Mouse (Mus musculus) layer of hippocampus, adult 2 months (tissue): ENCODE measurements around the gene Tspan5. TPM values are rescaled to one million over a fixed set of nuclear protein-coding genes. Genes with fewer than 3 reads are reported as not detected.

ENCODE experiments used
- DNase-seq, 2 experiments: peaks; one replicate each; pipeline ENCODE4 v3.0.0; 2022; ENCODE audit warnings: low spot score in 2 of 2
- H3K27ac ChIP-seq: fragments of 200-600 bp; 2 replicates; pipeline ENCODE4 v1.8.1; 2022
- H3K4me3 ChIP-seq: fragments of 200-600 bp; 2 replicates; pipeline ENCODE4 v1.8.1; 2022; ENCODE audit warnings: mild to moderate bottlenecking
- CTCF ChIP-seq: fragments of 200-600 bp; conservative IDR thresholded peaks from 2 replicates; pipeline ENCODE4 v1.8.1; 2022; ENCODE audit warnings: antibody characterized with exemption, mild to moderate bottlenecking, moderate library complexity
- total RNA-seq, 2 experiments: library from RNA; stranded (reverse); gene quantifications; 2 replicates each; pipeline ENCODE4 v1.2.3; 2021

Tspan5 gene
- total RNA-seq, 2 experiments from 2014 or later: 199 to 202 TPM

DNA sequence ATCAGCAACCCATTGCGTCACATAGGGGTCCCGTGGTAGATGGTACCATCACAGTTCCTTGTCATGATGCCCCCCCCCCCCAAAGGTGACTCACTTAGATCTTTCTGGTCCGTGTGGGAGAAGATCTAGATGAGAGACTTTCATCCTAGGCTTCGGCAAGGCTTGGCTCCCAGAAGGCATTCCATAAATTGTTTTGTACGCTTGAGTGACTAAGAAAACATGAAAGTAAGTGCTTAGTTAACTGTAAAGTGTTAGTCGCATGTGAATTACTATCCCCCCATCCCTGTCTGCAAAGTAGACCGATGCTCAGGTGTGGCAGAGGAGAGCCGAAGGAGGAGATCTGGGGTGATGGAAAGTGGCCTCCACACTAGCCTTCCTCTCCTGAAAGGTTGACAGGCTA is 25.0 kb downstream of the Tspan5 start:
- no peak for DNase-seq
- no peak for TF ChIP-seq CTCF
- Histone ChIP-seq H3K27ac (no peak overlapping the region), H3K4me3 (no peak overlapping the region)

DNA sequence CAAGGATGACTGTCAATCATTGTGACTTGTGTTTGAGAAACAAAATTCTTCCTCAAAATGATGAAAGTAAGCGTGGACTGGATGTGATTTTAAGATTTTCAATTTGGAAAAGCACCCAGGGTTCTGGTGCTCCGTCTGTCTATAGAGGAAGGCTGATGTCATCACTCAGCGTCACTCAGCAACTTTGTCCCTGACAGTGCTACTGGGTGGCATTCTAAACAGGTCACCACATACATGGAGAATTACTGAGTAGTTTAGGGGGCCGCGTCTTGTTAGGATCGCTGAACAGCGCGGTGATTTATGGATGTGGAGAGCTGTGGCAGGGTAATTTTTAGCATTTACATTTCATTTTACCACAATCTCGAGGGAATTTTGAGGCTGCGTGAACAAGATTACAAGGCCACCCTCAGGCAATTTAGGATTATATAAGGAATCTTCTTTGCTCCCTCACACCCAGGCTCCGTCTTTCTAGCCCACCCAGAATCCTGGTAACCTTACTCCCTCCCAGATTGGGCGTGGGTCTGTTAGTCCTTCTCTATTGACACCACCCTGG is 26.6 kb downstream of the Tspan5 start:
- H3K27ac ChIP-seq: peak overlapping the region; percentile 73
- no peak for DNase-seq
- TF ChIP-seq CTCF: no peak
- H3K4me3 ChIP-seq: no peak overlapping the region

DNA sequence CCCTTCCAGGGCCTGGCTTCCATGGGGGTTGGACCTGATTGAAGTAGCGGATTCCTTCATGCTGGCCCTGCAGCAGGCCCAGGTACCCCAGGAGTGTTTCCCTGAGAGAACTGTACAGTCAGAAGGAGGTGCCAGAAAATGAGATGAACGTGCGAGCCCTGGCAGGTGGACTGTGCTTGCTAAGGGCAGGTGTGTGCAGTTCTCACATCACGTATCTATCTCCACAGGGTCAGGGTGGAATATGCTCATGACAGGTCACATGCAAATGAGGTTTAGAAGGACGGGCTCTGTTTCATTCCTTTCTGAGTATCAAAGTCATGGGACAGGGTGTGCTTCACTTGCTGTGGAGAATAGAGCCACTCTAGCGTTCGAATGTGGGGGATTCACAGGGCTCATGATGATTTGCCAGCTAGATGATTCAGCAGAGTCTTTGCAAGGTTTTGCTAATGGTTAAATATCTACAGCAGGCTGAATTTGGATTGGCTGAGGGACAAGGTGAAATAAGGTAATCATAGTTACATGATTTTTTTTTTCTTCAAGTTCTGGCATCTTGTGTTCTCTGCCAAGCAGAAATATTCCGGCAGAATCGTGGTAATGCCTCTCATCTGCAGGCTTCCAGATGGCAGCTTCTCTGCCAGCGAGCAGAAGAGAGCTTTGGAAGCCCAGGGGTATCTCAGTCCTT is 28.8 kb downstream of the Tspan5 start:
- Histone ChIP-seq H3K4me3 (no peak overlapping the region), H3K27ac (peak overlapping the region; percentile 89)
- peak; percentile 42 to 77 for DNase-seq
- no peak for TF ChIP-seq CTCF

DNA sequence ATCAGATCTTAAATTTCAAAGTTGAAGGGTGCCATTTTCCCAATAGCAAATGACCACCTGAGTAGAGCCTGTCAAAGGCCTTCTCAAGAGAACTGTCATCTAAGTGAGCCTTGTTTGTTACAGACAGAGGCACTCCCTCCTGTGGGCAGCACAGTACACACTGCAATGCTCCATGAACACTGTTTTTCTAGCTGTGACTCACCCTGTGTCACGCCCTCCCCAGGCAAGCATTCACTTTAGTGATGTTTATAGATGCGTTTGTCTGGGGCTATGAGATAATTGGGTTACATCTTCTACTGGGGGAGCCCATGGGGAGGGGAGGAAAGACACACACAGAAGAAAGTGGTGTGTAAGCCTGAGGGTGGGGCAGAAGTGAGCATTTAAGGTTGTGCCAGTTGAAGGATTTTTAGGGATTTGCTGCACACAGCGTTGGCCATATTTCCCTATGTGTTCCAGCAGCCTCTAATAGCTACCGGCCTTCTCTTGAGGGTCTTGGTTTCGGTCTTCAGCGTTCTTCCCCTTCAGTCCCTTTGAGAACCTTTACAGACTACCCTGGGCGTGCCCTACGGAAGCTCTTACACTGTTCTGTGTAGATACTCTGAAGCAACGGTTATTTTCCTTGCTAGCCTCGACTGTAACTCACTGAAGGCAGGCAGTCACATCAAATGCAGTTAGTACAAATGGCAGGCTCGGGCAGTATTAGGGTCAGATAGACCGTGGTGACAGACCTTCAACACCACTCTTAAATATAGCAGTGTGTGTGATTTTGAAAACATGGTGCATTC is 29.7 kb downstream of the Tspan5 start:
- TF ChIP-seq CTCF: peak; percentile 36
- Histone ChIP-seq H3K27ac (peak overlapping the region; percentile 89), H3K4me3 (no peak overlapping the region)
- no peak for DNase-seq

DNA sequence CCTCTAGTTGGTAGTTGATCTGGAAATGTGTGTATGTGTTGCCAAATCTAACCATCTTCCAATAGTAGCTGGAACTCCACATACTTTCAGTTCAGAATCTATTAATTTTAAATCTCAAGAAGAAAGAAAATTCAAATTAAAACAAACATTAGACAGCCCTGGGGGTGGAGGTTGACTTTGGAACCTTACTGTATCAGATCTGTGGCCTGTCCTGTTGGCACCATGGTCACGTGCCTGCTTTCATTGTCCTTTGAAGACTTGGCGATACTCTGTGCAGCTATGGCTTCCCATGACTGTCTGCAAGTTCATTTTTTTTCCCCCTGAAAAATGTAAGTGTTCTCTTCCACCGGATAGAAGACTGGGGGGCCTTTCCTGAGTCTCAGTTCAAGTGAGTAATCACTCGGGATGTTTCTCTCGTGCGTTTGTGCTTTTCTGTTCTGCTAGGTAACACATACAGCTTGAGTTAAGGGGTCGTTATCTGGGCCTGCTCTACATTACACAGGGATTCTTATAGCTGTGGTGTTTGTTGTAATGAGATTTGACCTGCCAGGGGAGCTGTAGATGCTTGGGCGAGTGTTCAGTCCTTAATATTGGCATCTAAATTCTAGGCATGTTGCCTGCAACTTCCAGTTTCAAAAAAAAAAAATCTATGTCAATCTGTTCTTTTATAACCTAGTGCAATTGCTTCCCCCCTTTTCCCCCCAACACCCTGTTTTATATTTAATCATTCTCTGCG is 32.0 kb downstream of the Tspan5 start:
- H3K27ac ChIP-seq: peak overlapping the region; percentile 43
- no peak for DNase-seq

DNA sequence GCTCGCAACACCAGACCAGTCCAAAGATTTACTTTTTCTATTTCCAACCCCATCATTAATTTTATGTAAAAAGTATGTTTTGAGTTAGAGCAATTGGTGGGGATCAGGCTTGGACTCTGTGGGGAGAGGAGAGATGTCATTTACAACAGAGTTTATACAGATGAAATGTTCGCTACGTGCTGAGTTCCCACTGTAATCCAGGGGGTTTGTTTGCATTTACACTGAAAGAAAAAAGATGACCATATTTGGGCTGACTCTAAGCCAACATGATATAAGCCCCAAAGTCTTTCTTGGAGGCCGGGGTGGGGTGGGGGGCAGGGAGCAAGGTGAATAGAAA is 32.6 kb downstream of the Tspan5 start:
- DNase-seq: no peak
- H3K4me3 ChIP-seq: no peak overlapping the region; the same call in 1 of the 2 replicates
- no peak for TF ChIP-seq CTCF
- H3K27ac ChIP-seq: peak overlapping the region; percentile 43; the same call in 1 of the 2 replicates

More for the DNA sequence above, 32.0 kb downstream of the Tspan5 start:
- H3K4me3 ChIP-seq: no peak overlapping the region; the same call in 1 of the 2 replicates
- TF ChIP-seq CTCF: no peak

DNA sequence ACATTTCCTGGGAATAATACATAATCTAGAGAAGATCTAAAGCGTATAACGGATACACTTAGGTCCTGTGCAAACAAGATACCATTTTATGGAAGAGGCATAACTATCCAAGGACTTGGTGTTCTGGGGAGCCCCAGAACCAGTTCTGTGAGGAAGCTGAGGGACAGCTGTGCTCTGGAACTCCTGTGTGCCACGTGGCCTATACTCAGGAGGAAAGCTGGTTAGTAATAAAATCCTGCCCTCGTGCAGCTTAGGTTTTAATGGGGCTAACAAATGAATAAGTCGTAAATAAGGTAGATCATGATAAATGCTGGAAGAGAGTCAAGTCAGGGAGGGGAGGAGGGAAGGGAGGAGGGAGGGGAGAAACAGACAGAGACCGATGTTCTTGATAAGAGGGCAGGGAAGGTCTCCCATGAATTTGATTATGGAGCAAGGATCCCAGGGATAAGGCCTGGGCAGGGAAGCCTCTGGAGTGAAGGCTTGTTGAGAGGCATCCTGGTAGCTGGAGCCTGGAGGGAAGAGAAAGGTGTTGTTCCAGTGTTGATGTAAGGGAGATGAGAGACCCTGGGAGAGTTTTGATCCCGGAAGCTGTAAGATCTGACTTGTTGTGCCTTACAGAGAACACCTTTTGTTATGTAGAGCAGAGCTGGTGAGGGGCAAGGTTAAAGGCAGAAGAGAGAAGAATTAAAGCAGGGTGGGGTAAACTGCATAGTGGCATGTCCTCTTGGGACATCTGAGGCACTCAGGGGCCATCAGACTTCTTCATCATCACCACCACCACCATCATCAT is 34.1 kb downstream of the Tspan5 start:
- no peak for TF ChIP-seq CTCF
- H3K4me3 ChIP-seq: no peak overlapping the region
- H3K27ac ChIP-seq: peak overlapping the region; percentile 48; the same call in 1 of the 2 replicates
- no peak for DNase-seq

DNA sequence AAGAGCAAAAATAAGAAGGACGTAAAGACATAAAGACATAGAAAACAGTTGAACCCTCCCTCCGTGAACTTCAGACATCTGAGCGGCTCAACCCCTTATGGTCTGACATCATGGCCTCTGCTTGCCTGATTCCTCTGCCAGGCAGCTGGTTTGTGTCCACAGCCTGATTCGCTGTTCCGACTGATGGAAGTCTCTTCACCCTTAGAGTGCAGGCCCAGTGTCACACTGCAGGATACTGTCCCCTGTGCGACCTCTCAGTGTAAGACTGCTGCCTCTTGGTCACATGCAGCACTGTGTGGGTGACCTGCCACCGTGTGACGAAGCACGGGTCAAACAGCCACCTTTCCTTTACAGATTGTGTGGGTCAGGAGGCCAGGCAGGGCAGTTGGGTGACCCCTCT is 39.5 kb downstream of the Tspan5 start:
- no peak for DNase-seq
- Histone ChIP-seq H3K27ac (no peak overlapping the region), H3K4me3 (no peak overlapping the region)
- TF ChIP-seq CTCF: no peak

DNA sequence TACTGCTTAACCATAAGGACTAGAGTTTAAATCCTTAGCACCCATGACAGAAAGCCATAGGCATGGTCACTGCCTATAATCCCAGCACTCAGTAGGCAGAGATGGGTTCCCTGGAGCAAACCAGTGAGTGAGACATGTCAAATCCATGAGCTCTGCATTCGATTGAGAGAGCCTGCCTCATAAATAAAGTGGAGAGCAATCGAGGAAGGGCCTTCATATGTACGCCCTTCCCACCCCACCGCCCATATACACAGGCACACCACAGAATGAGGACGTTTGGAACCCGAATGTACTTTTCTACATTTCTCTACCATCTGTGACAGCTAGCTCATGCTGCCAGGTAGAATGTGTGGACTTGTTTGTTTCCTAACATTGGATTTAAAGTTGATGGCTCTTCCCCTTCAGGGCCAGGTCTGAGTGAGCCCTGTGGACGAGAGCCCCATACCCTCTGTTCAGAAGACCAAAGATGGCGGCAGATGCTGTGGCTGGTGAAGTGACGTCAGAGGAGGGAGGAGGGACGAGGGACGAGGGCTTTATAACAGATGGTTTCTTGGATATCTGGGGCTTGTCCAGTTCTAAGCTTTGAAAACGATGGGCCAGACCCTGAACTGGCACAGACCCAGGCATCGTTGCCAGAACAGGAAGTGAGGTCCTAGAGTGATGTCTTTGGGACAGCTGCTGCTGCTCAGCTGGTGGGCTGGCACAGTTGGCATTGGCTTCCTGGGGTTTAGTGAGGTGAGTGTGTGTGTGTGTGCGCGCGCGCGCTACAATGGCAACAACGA is 42.1 kb downstream of the Tspan5 start:
- Histone ChIP-seq H3K27ac (peak overlapping the region; percentile 59), H3K4me3 (no peak overlapping the region; the same call in 1 of the 2 replicates)
- TF ChIP-seq CTCF: no peak
- peak in 1 of 2 experiments; percentile 28 for DNase-seq

DNA sequence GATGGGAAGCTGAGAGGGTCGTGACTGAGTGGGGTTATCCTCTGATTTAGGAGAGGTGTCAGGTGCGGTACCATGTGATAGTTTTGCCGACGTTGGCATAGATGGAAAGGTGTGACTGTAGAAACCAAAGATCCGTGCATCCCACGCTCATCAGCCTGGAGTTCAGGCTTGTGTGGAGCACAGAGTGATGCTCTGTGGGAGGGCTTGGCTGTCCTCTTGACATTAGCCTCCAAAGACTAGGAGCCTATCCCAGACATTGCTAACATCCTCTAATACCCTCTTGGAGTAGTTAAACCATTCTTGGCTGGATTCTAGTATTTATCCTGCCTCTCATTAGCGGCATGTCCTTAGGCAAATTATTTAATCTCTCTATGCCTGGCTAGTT is 42.6 kb downstream of the Tspan5 start:
- TF ChIP-seq CTCF: no peak
- no peak for DNase-seq
- H3K4me3 ChIP-seq: no peak overlapping the region
- peak overlapping the region; percentile 59; the same call in 1 of the 2 replicates for H3K27ac ChIP-seq

DNA sequence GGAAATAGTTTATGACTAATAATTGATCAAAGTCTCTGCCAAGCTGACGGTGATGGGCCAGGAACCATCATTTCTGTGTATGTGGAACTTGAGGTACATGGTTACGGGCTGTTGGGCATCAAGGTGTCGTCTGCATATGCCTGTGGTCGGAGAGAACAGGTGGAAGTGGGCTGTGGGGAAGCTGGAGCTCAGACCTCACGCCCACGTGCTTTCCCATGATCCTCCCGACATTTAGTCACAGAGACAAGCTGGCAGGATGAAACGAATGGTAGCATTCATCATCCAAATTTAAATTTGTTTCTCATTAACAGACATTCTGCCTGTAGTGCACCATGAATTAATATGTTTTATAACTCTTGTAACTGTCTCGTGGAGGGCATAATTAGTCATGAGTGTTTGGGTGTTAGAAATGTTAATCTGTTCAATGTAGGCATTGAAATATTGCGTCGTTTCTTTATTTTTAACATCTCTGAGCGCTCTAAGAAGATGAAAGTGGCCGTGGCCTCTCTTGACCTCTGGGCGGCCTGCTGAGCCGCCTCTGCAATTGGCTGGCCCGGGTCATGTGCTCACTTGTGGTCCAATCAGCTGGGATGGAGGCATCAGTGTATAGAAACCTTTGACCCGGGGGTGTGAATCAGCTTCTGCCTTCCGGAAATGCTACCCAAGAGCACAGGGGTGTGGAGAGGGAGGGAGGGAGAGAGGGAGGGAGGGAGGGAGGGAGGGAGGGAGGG is 45.9 kb downstream of the Tspan5 start:
- peak overlapping the region; percentile 75 for H3K27ac ChIP-seq
- peak; percentile 54 to 69 for DNase-seq
- no peak for TF ChIP-seq CTCF
- no peak overlapping the region; the same call in 1 of the 2 replicates for H3K4me3 ChIP-seq
